ENCODE assay signal across 8 mouse cellular contexts in genomic region chr11:70669582-70670345, GRCm38 (mm10). TPM values are rescaled to one million over a fixed set of nuclear protein-coding genes. Genes with fewer than 3 reads are reported as not detected.
DNase-seq lines count a peak whose midpoint lies in the region; ATAC-seq and TF ChIP-seq lines count a peak whose summit lies in the region.

No protein-coding gene starts in this region.

- DNase-seq in 3T3-L1 (ENCODE audit: low read depth, low spot score): peak; percentile 92
- peak; percentile 87 to 93 for DNase-seq in adrenal gland, adult (ENCODE audit: inconsistent age in 2 of 2, low spot score in 1 of 2)
- DNase-seq in embryonic facial prominence, embryonic 11.5 days (ENCODE audit: low spot score): peak; percentile 87
- peak; percentile 80 to 83 for DNase-seq in heart, adult 2 months
- DNase-seq in kidney, adult 18-20 months: peak; percentile 74
- peak; percentile 84 for DNase-seq in liver
- peak; percentile 86 for DNase-seq in splenic B cell, adult 2 months (ENCODE audit: low read depth, low spot score)

- H3K4me3 ChIP-seq in embryonic facial prominence, embryonic 11.5 days (ENCODE audit: low read depth, low read length): peak overlapping the region; percentile 49
- H3K4me3 ChIP-seq in heart, adult 2 months: peak overlapping the region; percentile 89
- peak overlapping the region; percentile 57 for H3K4me3 ChIP-seq in midbrain, embryonic 16.5 days (ENCODE audit: low read depth, low read length)

- intact Hi-C loops in heart, adult 2 months (cut with DNase I): loop anchor here (1.0 to 2.0 kb wide), 4 partner anchors 15 to 31 kb away; partner anchors contain the start of genes Inca1, Kif1c, Pfn1 and Rnf167

- no peaks in the 10 kb centered on the region for H3K27me3 ChIP-seq in embryonic facial prominence, embryonic 11.5 days (ENCODE audit: control insufficient read depth, insufficient read depth, low read length)
- no peaks in the 10 kb centered on the region for H3K27me3 ChIP-seq in heart, adult 2 months (ENCODE audit: control insufficient read depth, insufficient read depth, low read length)
- no peaks in the 10 kb centered on the region for H3K27me3 ChIP-seq in midbrain, embryonic 16.5 days (ENCODE audit: control insufficient read depth, insufficient read depth, low read depth, low read length)
- H3K27me3 ChIP-seq in splenic B cell, adult 2 months (ENCODE audit: control insufficient read depth, insufficient read depth, low read length, poor library complexity, severe bottlenecking): no peaks in the 10 kb centered on the region

- no peaks in the 10 kb centered on the region for H3K4me1 ChIP-seq in embryonic facial prominence, embryonic 11.5 days (ENCODE audit: control insufficient read depth, insufficient read depth, low read length)
- H3K4me1 ChIP-seq in heart, adult 2 months (ENCODE audit: control insufficient read depth, insufficient read depth, low read length): peaks cover 2% of the 10 kb centered on the region
- peaks cover 22% of the 10 kb centered on the region for H3K4me1 ChIP-seq in midbrain, embryonic 16.5 days (ENCODE audit: control insufficient read depth, insufficient read depth, low read length)

- peak overlapping the region; percentile 68 for H3K4me2 ChIP-seq in embryonic facial prominence, embryonic 11.5 days (ENCODE audit: low read depth, low read length)
- H3K4me2 ChIP-seq in midbrain, embryonic 16.5 days (ENCODE audit: low read length): peak overlapping the region; percentile 79

- WGBS in embryonic facial prominence, embryonic 11.5 days: under 1% methylated on average over 31 of the region's 31 CpGs
- under 1% methylated on average over 31 of the region's 31 CpGs for WGBS in heart, adult 2 months
- whole genome bisulfite sequencing in midbrain, embryonic 16.5 days: under 1% methylated on average over 31 of the region's 31 CpGs

- no peak for TF ChIP-seq EP300 in heart, adult 2 months (IDR thresholded peaks at IDR 0.05; ENCODE audit: insufficient read depth, low read depth, low read length)

- H3K9me3 ChIP-seq in embryonic facial prominence, embryonic 11.5 days (replicated peaks; ENCODE audit: control insufficient read depth, low read length): no peaks in the 10 kb centered on the region
- H3K9me3 ChIP-seq in midbrain, embryonic 16.5 days (replicated peaks; ENCODE audit: control insufficient read depth, low read length, poor library complexity, severe bottlenecking): no peaks in the 10 kb centered on the region

- H3K36me3 ChIP-seq in embryonic facial prominence, embryonic 11.5 days (replicated peaks; ENCODE audit: control insufficient read depth, insufficient read depth, low read depth, low read length): no peaks in the 10 kb centered on the region; the same call in 1 of the 2 replicates
- no peaks in the 10 kb centered on the region; the same call in 1 of the 2 replicates for H3K36me3 ChIP-seq in heart, adult 2 months (ENCODE audit: control insufficient read depth, insufficient read depth, low read length)
- peaks cover 2% of the 10 kb centered on the region; the same call in 1 of the 2 replicates for H3K36me3 ChIP-seq in midbrain, embryonic 16.5 days (ENCODE audit: control insufficient read depth, insufficient read depth, low read length)
- H3K36me3 ChIP-seq in splenic B cell, adult 2 months (ENCODE audit: control insufficient read depth, insufficient read depth, low read length, poor library complexity, severe bottlenecking): no peaks in the 10 kb centered on the region; the same call in none of the 2 replicates

- peak; percentile 81 for TF ChIP-seq CTCF in heart, adult 2 months (IDR thresholded peaks at IDR 0.05)

- peak overlapping the region; percentile 71 for H3K9ac ChIP-seq in embryonic facial prominence, embryonic 11.5 days (replicated peaks; ENCODE audit: low read length)
- peak overlapping the region; percentile 88 for H3K9ac ChIP-seq in heart, adult 2 months (ENCODE audit: low read depth, low read length)
- peak overlapping the region; percentile 62 for H3K9ac ChIP-seq in midbrain, embryonic 16.5 days (ENCODE audit: low read depth, low read length)

- no peaks in the 10 kb centered on the region for H3K79me2 ChIP-seq in heart, adult 2 months (replicated peaks; ENCODE audit: control insufficient read depth, insufficient read depth, low read length)

- ATAC-seq in embryonic facial prominence, embryonic 11.5 days (replicated peaks; ENCODE audit: insufficient number of reproducible peaks, low FRiP score, low TSS enrichment, low read depth): peak; percentile 35
- ATAC-seq in midbrain, embryonic 16.5 days: peak; percentile 43

- TF ChIP-seq POLR2A in heart, adult 2 months (IDR thresholded peaks at IDR 0.05; ENCODE audit: insufficient read depth, low read depth, low read length): no peak

- peak overlapping the region; percentile 86 for H3K27ac ChIP-seq in embryonic facial prominence, embryonic 11.5 days (replicated peaks; ENCODE audit: low read depth, low read length)
- peak overlapping the region; percentile 98 for H3K27ac ChIP-seq in heart, adult 2 months
- H3K27ac ChIP-seq in midbrain, embryonic 16.5 days (ENCODE audit: low read length): peak overlapping the region; percentile 97

RNA-seq across cellular contexts. Expression of gene Spag7, which starts 0.5 kb away (rescaled TPM):
- polyA plus RNA-seq in embryonic facial prominence, embryonic 11.5 days (2014; fragmentation: Nextera tagmentation; extraction: Ambion mirVana): 107 and 118 TPM in 2 replicates
- total RNA-seq in heart, adult 2 months (2021): 10 to 100 TPM; 82.8 to 99.4 TPM
- polyA plus RNA-seq in heart, adult 2 months (2012; rRNA removed): 72.9 and 87.8 TPM in 2 replicates
- 151 and 157 TPM in 2 replicates for polyA plus RNA-seq in midbrain, embryonic 16.5 days (2015; fragmentation: Nextera tagmentation; extraction: Ambion mirVana)

RNA-seq across cellular contexts. Expression of gene Eno3, which starts 12.8 kb away (rescaled TPM):
- 30.7 and 40.4 TPM in 2 replicates for polyA plus RNA-seq in embryonic facial prominence, embryonic 11.5 days (2014; fragmentation: Nextera tagmentation; extraction: Ambion mirVana)
- total RNA-seq in heart, adult 2 months (2021): 1,000 to 10,000 TPM; 1,523 to 1,659 TPM
- polyA plus RNA-seq in heart, adult 2 months (2012; rRNA removed): 1,222 and 1,919 TPM in 2 replicates
- 6.0 and 8.1 TPM in 2 replicates for polyA plus RNA-seq in midbrain, embryonic 16.5 days (2015; fragmentation: Nextera tagmentation; extraction: Ambion mirVana)

RNA-seq across cellular contexts. Expression of gene Pfn1, which starts 15.3 kb away (rescaled TPM):
- polyA plus RNA-seq in embryonic facial prominence, embryonic 11.5 days (2014; fragmentation: Nextera tagmentation; extraction: Ambion mirVana): 1,669 and 1,679 TPM in 2 replicates
- total RNA-seq in heart, adult 2 months (2021): 100 to 1,000 TPM; 270 to 280 TPM
- 439 and 479 TPM in 2 replicates for polyA plus RNA-seq in heart, adult 2 months (2012; rRNA removed)
- 617 and 632 TPM in 2 replicates for polyA plus RNA-seq in midbrain, embryonic 16.5 days (2015; fragmentation: Nextera tagmentation; extraction: Ambion mirVana)

RNA-seq across cellular contexts. Expression of gene Camta2, which starts 18.1 kb away (rescaled TPM):
- polyA plus RNA-seq in embryonic facial prominence, embryonic 11.5 days (2014; fragmentation: Nextera tagmentation; extraction: Ambion mirVana): 4.4 and 7.3 TPM in 2 replicates
- total RNA-seq in heart, adult 2 months (2021): 10 to 100 TPM; 37.8 to 37.9 TPM
- 27.6 and 32.5 TPM in 2 replicates for polyA plus RNA-seq in heart, adult 2 months (2012; rRNA removed)
- 22.1 and 22.4 TPM in 2 replicates for polyA plus RNA-seq in midbrain, embryonic 16.5 days (2015; fragmentation: Nextera tagmentation; extraction: Ambion mirVana)

RNA-seq across cellular contexts. Expression of gene Slc25a11, which starts 22.5 kb away (rescaled TPM):
- 144 and 150 TPM in 2 replicates for polyA plus RNA-seq in embryonic facial prominence, embryonic 11.5 days (2014; fragmentation: Nextera tagmentation; extraction: Ambion mirVana)
- 100 to 1,000 TPM; 532 to 626 TPM for total RNA-seq in heart, adult 2 months (2021)
- 632 and 932 TPM in 2 replicates for polyA plus RNA-seq in heart, adult 2 months (2012; rRNA removed)
- polyA plus RNA-seq in midbrain, embryonic 16.5 days (2015; fragmentation: Nextera tagmentation; extraction: Ambion mirVana): 171 and 174 TPM in 2 replicates

Comparison
In these comparisons a context has a peak if more than half of its experiments do, and no peak if none do; other contexts are left out.
1. Peak in every context shown above with its lines: DNase-seq, ATAC-seq, H3K4me3 ChIP-seq and H3K27ac ChIP-seq.
2. RNA of gene Eno3, which starts 12.8 kb away (polyA plus RNA-seq): 1,222 to 1,919 TPM in heart, adult 2 months; 30.7 to 40.4 TPM in embryonic facial prominence, embryonic 11.5 days and 6.0 to 8.1 TPM in midbrain, embryonic 16.5 days; every median in the first group is over 10 times any median in the second.